Mouse (Mus musculus) limb, embryonic 12.5 days (tissue): ENCODE measurements around the gene Timm23. TPM values are rescaled to one million over a fixed set of nuclear protein-coding genes. Genes with fewer than 3 reads are reported as not detected.
"Not testable (repeated sequence)": the region's sequence is repeated elsewhere in the genome, so short reads cannot be mapped to it uniquely, and the experiment has no call there.

Experiments
- ATAC-seq: fragments of 200-750 bp; cut with Nextera tagmentation; 2 replicates; pipeline ENCODE4 v1.8.0; 2017; ENCODE audit warnings: low read depth, moderate TSS enrichment; ENCODE audit not compliant: insufficient number of reproducible peaks, insufficient read depth, low FRiP score, low TSS enrichment
- H3K27ac ChIP-seq: fragments of 300-500 bp; sonication (generic); 2 replicates; pipeline ENCODE4 v1.5.1; 2016; ENCODE audit warnings: mild to moderate bottlenecking, moderate library complexity
- H3K27me3 ChIP-seq: fragments of 300-500 bp; sonication (generic); 2 replicates; pipeline ENCODE4 v1.6.1; 2016; ENCODE audit warnings: mild to moderate bottlenecking, moderate library complexity
- H3K36me3 ChIP-seq: fragments of 300-500 bp; sonication (generic); 2 replicates; pipeline ENCODE4 v1.6.1; 2016; ENCODE audit warnings: mild to moderate bottlenecking, moderate library complexity
- H3K4me1 ChIP-seq: fragments of 300-500 bp; sonication (generic); replicated peaks from 2 replicates; pipeline ENCODE4 v1.6.1; 2016
- H3K4me2 ChIP-seq: fragments of 300-500 bp; sonication (generic); 2 replicates; pipeline ENCODE4 v1.6.1; 2016; ENCODE audit warnings: mild to moderate bottlenecking, moderate library complexity
- H3K4me3 ChIP-seq: fragments of 300-500 bp; sonication (generic); replicated peaks from 2 replicates; pipeline ENCODE4 v1.5.1; 2016; ENCODE audit warnings: mild to moderate bottlenecking
- H3K9ac ChIP-seq: fragments of 300-500 bp; sonication (generic); replicated peaks from 2 replicates; pipeline ENCODE4 v1.6.1; 2016; ENCODE audit warnings: mild to moderate bottlenecking, moderate library complexity
- H3K9me3 ChIP-seq: fragments of 300-500 bp; sonication (generic); 2 replicates; pipeline ENCODE4 v1.6.1; 2016; ENCODE audit warnings: mild to moderate bottlenecking, moderate library complexity
- WGBS: fragments of 180-500 bp; shearing (Covaris S2); methylation state at CpG from one replicate; pipeline ENCODE4 v1.1.7; 2016; 5-methylcytosine and 5-hydroxymethylcytosine counted together
- polyA plus RNA-seq: library from polyadenylated mRNA; unstranded; fragments of >200 nt; fragmentation: Nextera tagmentation; extraction: Ambion mirVana; gene quantifications from 2 replicates; pipeline ENCODE4 v1.2.1, GENCODE M21; 2016

Gene Timm23
- polyA plus RNA-seq, 1 experiment from 2014 or later = 281 TPM

DNA sequence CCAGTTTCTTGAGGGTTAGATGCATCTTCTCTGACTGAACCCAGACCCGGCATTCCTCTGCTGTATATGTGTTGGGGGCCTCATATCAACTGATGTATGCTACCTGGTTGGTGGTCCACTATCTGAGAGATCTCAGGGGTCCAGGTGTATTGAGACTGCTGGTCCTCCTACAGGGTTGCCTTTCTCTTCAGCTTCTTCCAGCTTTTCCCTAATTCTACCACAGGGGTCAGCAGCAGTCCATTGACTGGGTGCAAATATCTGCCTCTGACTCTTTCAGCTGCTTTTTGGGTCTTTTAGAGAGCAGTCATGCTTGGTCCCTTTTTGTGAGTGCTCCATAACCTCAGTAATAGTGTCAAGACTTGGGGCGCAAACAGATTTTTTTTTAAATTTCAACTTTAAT, 50.8 kb downstream of the Timm23 start:
- Histone ChIP-seq H3K9ac (no peak overlapping the region), H3K4me1 (no peaks in the 10 kb centered on the region), H3K4me2 (no peak overlapping the region), H3K4me3 (no peak overlapping the region), H3K27me3 (no peaks in the 10 kb centered on the region), H3K27ac (no peak overlapping the region), H3K9me3 (peaks cover 7% of the 10 kb centered on the region; the same call in 1 of the 2 replicates), H3K36me3 (no peaks in the 10 kb centered on the region)
- 86% methylated on average over 2 of the region's 2 CpGs for WGBS
- ATAC-seq = no peak

DNA sequence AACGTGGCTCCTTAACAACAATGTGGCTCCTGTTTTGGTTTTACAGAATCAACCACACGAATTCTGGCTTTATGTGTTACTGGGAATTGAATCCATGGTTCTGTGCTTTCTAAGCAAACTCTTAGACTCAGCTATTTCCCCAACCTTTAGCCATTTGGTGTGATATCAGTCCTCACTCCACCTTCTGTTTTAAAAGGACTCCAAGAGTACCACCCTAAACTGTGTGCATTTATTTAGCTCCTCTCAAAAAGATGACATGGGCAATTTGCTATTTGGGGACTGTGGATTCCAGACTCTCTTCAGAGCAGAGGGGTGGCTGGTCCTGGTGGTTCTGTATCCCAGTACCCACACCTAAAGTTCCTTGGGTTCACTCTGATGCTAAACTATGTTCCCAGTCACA, 55.1 kb downstream of the Timm23 start:
- Histone ChIP-seq H3K9ac (no peak overlapping the region), H3K4me1 (no peaks in the 10 kb centered on the region), H3K4me3 (no peak overlapping the region), H3K36me3 (no peaks in the 10 kb centered on the region), H3K27ac (no peak overlapping the region), H3K4me2 (no peak overlapping the region), H3K9me3 (peaks cover 7% of the 10 kb centered on the region; the same call in 1 of the 2 replicates), H3K27me3 (no peaks in the 10 kb centered on the region)
- ATAC-seq = no peak
- 56% methylated on average over 2 of the region's 2 CpGs for WGBS

DNA sequence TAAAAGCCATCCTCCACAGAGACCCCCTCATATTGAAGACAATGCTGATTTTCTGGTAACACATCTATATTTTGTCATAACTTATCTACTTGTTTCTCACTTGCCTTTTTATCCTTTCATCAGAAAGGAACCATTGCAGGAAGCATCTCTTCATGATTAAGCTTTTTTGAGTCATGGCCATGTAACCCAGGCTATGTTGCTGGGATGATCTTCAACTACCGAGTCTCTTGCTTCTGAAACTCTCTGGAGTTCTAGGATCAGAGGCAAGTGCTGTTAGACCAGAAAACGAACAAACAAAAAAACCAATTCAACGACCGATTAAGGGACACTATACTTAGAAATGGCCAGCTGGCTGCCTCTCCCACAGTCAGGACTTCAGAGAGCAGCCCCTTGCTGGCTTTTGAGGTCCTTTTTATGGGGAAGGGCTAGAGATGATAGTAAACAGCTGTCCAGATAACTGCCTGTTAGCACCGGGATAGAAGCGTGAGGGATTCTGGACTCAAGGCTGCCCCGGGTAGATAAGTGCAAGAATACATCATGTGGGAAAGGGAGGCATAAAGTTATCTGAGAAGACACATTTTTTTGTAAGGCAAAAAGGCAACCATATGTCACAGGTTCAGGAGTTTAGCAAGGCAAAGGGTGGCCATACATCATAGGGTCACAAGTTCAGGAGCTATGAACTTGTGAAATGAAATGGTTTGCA, 55.7 kb downstream of the Timm23 start:
- Histone ChIP-seq H3K9ac (no peak overlapping the region), H3K4me3 (no peak overlapping the region), H3K27me3 (no peaks in the 10 kb centered on the region), H3K4me2 (no peak overlapping the region), H3K9me3 (peaks cover 7% of the 10 kb centered on the region; the same call in 1 of the 2 replicates), H3K27ac (no peak overlapping the region), H3K4me1 (no peaks in the 10 kb centered on the region), H3K36me3 (no peaks in the 10 kb centered on the region)
- no peak for ATAC-seq
- 61% methylated on average over 7 of the region's 7 CpGs for WGBS

GRCm38 (mm10) chr14:32145401-32145800, 56.3 kb downstream of the Timm23 start:
- no peaks in the 10 kb centered on the region for H3K4me1 ChIP-seq
- no peak overlapping the region for H3K4me2 ChIP-seq
- no peak overlapping the region for H3K9ac ChIP-seq
- no peaks in the 10 kb centered on the region for H3K36me3 ChIP-seq
- 74% methylated on average over 4 of the region's 4 CpGs for WGBS
- H3K9me3 ChIP-seq = peaks cover 7% of the 10 kb centered on the region; the same call in 1 of the 2 replicates
- no peak overlapping the region for H3K4me3 ChIP-seq
- ATAC-seq = no peak
- no peak overlapping the region for H3K27ac ChIP-seq
- no peaks in the 10 kb centered on the region for H3K27me3 ChIP-seq

DNA sequence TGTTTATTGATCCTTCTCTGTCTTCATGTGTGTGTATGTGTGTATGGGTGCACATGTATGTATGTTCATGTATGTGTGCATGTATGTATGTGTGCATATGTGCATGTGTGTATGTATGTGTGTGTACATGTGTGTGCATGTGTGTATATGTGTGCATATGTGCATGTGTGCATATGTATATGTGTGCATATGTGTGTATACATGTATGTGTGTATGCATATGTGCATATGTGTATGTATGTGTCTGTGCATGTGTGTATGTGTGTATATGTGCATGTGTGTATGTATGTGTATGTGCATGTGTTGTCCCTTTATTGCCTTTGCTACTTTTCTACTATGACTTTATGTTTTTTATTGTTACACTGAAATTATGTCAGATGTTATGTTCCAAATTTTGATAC, 57.0 kb downstream of the Timm23 start:
- H3K36me3 ChIP-seq = no peaks in the 10 kb centered on the region
- peaks cover 7% of the 10 kb centered on the region; the same call in 1 of the 2 replicates for H3K9me3 ChIP-seq
- no peak overlapping the region for H3K4me3 ChIP-seq
- no peak overlapping the region for H3K4me2 ChIP-seq
- ATAC-seq = no peak
- no peaks in the 10 kb centered on the region for H3K4me1 ChIP-seq
- no peaks in the 10 kb centered on the region for H3K27me3 ChIP-seq
- no peak overlapping the region for H3K27ac ChIP-seq
- H3K9ac ChIP-seq = no peak overlapping the region

DNA sequence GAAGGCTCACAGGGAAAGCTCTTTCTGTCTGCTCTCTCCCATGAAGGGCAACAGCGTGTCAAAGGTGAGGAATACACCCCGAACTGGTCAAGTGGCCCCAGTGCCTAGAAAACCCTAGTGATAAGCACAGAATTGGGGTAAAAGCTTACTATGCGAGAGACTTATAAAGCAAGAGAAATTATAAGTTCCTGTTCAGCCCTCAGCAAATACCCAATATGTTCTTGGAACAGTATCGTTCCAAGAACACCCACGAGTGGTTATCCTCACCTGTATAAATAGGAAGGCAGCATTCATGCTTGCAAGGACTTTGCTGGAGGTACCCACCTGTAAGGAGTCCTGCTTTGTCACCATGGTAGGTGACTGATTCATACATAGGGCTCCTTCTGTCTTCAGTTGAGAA, 60.0 kb downstream of the Timm23 start, which contains the start of gene Msmb:
Msmb (plus strand) TSS at position 301 of the 400 bp plus-strand sequence.
- no peak for ATAC-seq
- H3K4me3 ChIP-seq = no peak within 1 kb of the TSS
- H3K36me3 ChIP-seq = no peaks in the 10 kb centered on the region
- 84% methylated on average over 5 of the region's 5 CpGs for WGBS
- H3K4me1 ChIP-seq = no peaks in the 10 kb centered on the region
- H3K27me3 ChIP-seq = no peaks in the 10 kb centered on the region
- no peak within 1 kb of the TSS for H3K27ac ChIP-seq
- H3K4me2 ChIP-seq = no peak within 1 kb of the TSS
- H3K9me3 ChIP-seq = no peaks in the 10 kb centered on the region
- H3K9ac ChIP-seq = no peak within 1 kb of the TSS

DNA sequence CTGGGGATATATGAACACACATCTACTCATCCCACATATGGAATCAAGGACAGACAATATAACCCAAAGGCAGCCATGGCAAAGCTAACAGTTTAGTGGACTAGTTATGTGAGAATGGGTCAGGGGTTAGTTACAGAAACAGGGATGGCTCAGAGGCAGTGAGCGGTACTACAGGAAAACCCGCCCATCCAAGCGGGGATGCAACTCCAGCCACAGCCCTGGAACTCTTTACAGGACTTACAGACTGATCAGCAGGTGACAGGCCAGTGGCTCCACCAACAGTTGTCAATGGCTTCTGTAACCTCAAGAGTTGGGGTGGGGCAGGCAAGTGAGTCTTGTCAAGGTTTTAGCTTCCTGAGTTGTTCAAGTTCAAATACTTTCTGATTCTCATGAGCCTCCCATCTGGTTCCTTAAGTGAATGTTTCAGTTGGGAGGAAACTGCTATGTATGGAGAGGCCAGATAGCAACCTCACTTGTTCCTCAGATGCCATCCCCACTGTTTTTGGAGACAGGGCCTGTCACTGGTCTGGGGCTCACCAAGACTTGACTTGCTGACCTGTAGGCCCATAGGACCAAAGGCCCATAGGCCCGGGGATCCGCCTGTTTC, 61.2 kb downstream of the Timm23 start:
- no peak overlapping the region for H3K4me3 ChIP-seq
- no peak overlapping the region for H3K9ac ChIP-seq
- WGBS = 77% methylated on average over 5 of the region's 5 CpGs
- H3K4me1 ChIP-seq = no peaks in the 10 kb centered on the region
- ATAC-seq = no peak
- no peaks in the 10 kb centered on the region for H3K36me3 ChIP-seq
- H3K27me3 ChIP-seq = no peaks in the 10 kb centered on the region
- no peak overlapping the region for H3K4me2 ChIP-seq
- no peak overlapping the region for H3K27ac ChIP-seq
- no peaks in the 10 kb centered on the region for H3K9me3 ChIP-seq

- not testable (repeated sequence) for H3K4me2 ChIP-seq, H3K27ac ChIP-seq, H3K4me1 ChIP-seq, H3K4me3 ChIP-seq, H3K9ac ChIP-seq, H3K36me3 ChIP-seq, ATAC-seq, H3K27me3 ChIP-seq, H3K9me3 ChIP-seq
- WGBS = 62% methylated on average over 3 of the region's 3 CpGs
Measured at GRCm38 (mm10) chr14:32136467-32136866, 65.2 kb downstream of the Timm23 start.

DNA sequence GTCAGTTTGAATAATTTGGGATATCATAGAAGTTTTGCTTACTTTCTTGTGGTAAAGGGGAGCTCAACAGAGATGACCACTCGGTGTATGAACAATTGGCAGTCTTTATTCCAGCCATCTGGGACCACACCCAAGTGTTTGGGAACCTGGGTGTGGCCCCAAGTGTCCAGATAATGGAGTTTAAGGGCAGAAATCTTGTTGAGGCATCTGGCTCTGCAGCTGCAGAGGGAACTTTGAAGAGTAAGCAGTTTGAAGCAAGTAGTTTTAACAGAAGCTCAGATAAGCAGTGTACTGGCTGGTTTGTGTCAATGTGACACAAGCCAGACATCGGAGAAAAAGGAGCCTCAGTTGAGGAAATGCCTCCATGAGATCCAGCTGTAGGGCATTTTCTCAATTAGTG, 67.4 kb downstream of the Timm23 start:
- H3K9ac ChIP-seq = no peak overlapping the region
- H3K27me3 ChIP-seq = no peaks in the 10 kb centered on the region
- no peak overlapping the region for H3K27ac ChIP-seq
- no peak overlapping the region for H3K4me3 ChIP-seq
- WGBS = 35% methylated on average over 2 of the region's 2 CpGs
- H3K4me2 ChIP-seq = no peak overlapping the region
- no peaks in the 10 kb centered on the region for H3K36me3 ChIP-seq
- H3K9me3 ChIP-seq = no peaks in the 10 kb centered on the region
- ATAC-seq = no peak
- no peaks in the 10 kb centered on the region for H3K4me1 ChIP-seq

GRCm38 (mm10) chr14:32131836-32132235, 69.9 kb downstream of the Timm23 start:
- WGBS = 88% methylated on average over 4 of the region's 4 CpGs
- Histone ChIP-seq H3K27me3 (no peaks in the 10 kb centered on the region), H3K27ac (no peak overlapping the region), H3K36me3 (no peaks in the 10 kb centered on the region), H3K4me1 (no peaks in the 10 kb centered on the region), H3K9me3 (no peaks in the 10 kb centered on the region), H3K4me2 (no peak overlapping the region), H3K9ac (no peak overlapping the region), H3K4me3 (no peak overlapping the region)
- no peak for ATAC-seq
